Mouse (Mus musculus): Measurements from ENCODE around the gene H1foo. TPM values are rescaled to one million over a fixed set of nuclear protein-coding genes. Genes with fewer than 3 reads are reported as not detected.

Gene H1foo
- total RNA-seq (2021), result not detected

- no peak for DNase-seq
Measured at GRCm38 (mm10) chr6:115944638-115945037, at the start of gene H1foo. Gene H1foo, plus strand, starts transcription at chr6:115944938.

- DNase-seq, result no peak
Measured at GRCm38 (mm10) chr6:115896346-115896745, 48.4 kb upstream of the H1foo start.

- no peak for DNase-seq
Measured at GRCm38 (mm10) chr6:115897117-115897516, 47.6 kb upstream of the H1foo start.

- DNase-seq, result no peak
Measured at GRCm38 (mm10) chr6:115897926-115898520, 46.7 kb upstream of the H1foo start.

- DNase-seq, result peak; percentile 84
Measured at GRCm38 (mm10) chr6:115901062-115901461, 43.7 kb upstream of the H1foo start.

- peak; percentile 49 for DNase-seq
Measured at GRCm38 (mm10) chr6:115901489-115901931, 43.2 kb upstream of the H1foo start.

GRCm38 (mm10) chr6:115902545-115902944, 42.2 kb upstream of the H1foo start:
- DNase-seq, result no peak

GRCm38 (mm10) chr6:115905568-115905967, 39.2 kb upstream of the H1foo start:
- no peak for DNase-seq

GRCm38 (mm10) chr6:115906455-115906854, 38.3 kb upstream of the H1foo start:
- no peak for DNase-seq

GRCm38 (mm10) chr6:115906871-115907270, 37.9 kb upstream of the H1foo start:
- no peak for DNase-seq

GRCm38 (mm10) chr6:115908421-115908982, 36.2 kb upstream of the H1foo start:
- DNase-seq, result no peak

- DNase-seq, result no peak
Measured at GRCm38 (mm10) chr6:115909052-115909451, 35.7 kb upstream of the H1foo start.

- peak; percentile 75 for DNase-seq
Measured at GRCm38 (mm10) chr6:115909940-115910339, 34.8 kb upstream of the H1foo start.

GRCm38 (mm10) chr6:115911763-115912162, 33.0 kb upstream of the H1foo start:
- DNase-seq, result no peak

GRCm38 (mm10) chr6:115913482-115913881, 31.3 kb upstream of the H1foo start:
- DNase-seq, result no peak

- no peak for DNase-seq
Measured at GRCm38 (mm10) chr6:115914511-115915202, 30.1 kb upstream of the H1foo start.

GRCm38 (mm10) chr6:115915601-115916445, 28.9 kb upstream of the H1foo start:
- DNase-seq, result peak; percentile 55

GRCm38 (mm10) chr6:115916611-115917010, 28.1 kb upstream of the H1foo start:
- peak; percentile 33 for DNase-seq

GRCm38 (mm10) chr6:115918615-115919014, 26.1 kb upstream of the H1foo start:
- no peak for DNase-seq

GRCm38 (mm10) chr6:115919876-115920275, 24.9 kb upstream of the H1foo start:
- no peak for DNase-seq

GRCm38 (mm10) chr6:115924829-115925228, 19.9 kb upstream of the H1foo start:
- DNase-seq, result no peak

GRCm38 (mm10) chr6:115926416-115926815, 18.3 kb upstream of the H1foo start:
- DNase-seq, result no peak

Measured in heart, postnatal 4 days (tissue).